In the genomic region with DNA sequence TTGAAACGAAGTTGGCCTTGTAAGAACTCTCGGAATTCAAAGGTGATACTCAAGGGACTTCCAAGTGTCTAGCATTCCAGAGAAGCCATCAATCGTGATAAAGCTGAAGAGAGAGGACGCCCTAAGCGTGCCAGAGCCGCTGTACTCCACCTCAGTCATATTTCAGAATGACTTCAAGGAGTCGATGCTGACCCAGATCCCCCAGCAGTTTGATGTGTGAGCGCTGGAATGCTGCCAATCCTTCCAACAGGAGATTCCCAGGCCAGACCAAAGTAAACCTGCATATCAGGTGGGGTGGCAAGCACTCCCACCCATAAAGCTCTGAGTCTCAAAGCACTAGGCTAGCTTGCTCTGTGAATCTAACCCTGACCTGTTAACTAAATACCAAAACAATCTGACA, we compare ENCODE assay signal across 10 mouse cellular contexts.
DNase-seq lines count a peak whose midpoint lies in the region; ATAC-seq and TF ChIP-seq lines count a peak whose summit lies in the region.
"Had no signal": no experiment of that assay in that cellular context is flagged by ENCODE, and none has a peak within 500 bp of the region (broad histone marks: within the 10 kb centered on the region; RNA-seq: fewer than 3 reads in every experiment).

No protein-coding gene starts in this region.

- H3K9ac ChIP-seq in hindbrain, postnatal 0 days (replicated peaks; ENCODE audit: low read length), result no peak overlapping the region
- H3K9ac ChIP-seq in stomach, postnatal 0 days (ENCODE audit: low read length), result 0 out of 2 replicates have a peak overlapping the region, but pooled peaks have one; percentile 8
- H3K9ac ChIP-seq: forebrain, embryonic 15.5 days; hindbrain, embryonic 15.5 days had no signal

- ATAC-seq in hindbrain, postnatal 0 days, result no peak
- no peak for ATAC-seq in stomach, postnatal 0 days (ENCODE audit: low FRiP score, low TSS enrichment)
- no peak for ATAC-seq in frontal cortex, adult (ENCODE audit: low TSS enrichment)
- ATAC-seq: forebrain, embryonic 15.5 days had no signal

- no peak for TF ChIP-seq CTCF in hindbrain, postnatal 0 days (IDR thresholded peaks at IDR 0.05; ENCODE audit: low read depth)
- TF ChIP-seq CTCF in spleen, adult 2 months (IDR thresholded peaks at IDR 0.05; ENCODE audit: extremely low read depth, insufficient read depth, insufficient read length, insufficient replicate concordance), result no peak
- no peak for TF ChIP-seq CTCF in stomach, postnatal 0 days (IDR thresholded peaks at IDR 0.05; ENCODE audit: low read depth)

- H3K4me2 ChIP-seq in hindbrain, postnatal 0 days (ENCODE audit: low read depth, low read length), result no peak overlapping the region
- H3K4me2 ChIP-seq in stomach, postnatal 0 days (replicated peaks; ENCODE audit: low read depth), result no peak overlapping the region
- H3K4me2 ChIP-seq: forebrain, embryonic 15.5 days; hindbrain, embryonic 15.5 days had no signal

- no peak for DNase-seq in hindbrain, embryonic 10.5 days (ENCODE audit: low spot score)
- DNase-seq in hindbrain, postnatal 0 days (ENCODE audit: low spot score), result no peak
- no peak for DNase-seq in spleen, adult 2 months (ENCODE audit: low read depth in 1 of 2, low spot score in 2 of 2)
- no peak for DNase-seq in spleen, postnatal 14 days (ENCODE audit: low spot score in 2 of 2)
- peak; percentile 66 for DNase-seq in kidney, postnatal 10 days
- DNase-seq in stomach, postnatal 0 days (ENCODE audit: low spot score), result peak; percentile 25
- DNase-seq: spleen, adult 18-20 months had no signal

- peaks cover 43% of the 10 kb centered on the region for H3K4me1 ChIP-seq in hindbrain, embryonic 10.5 days (replicated peaks)
- H3K4me1 ChIP-seq in hindbrain, postnatal 0 days (ENCODE audit: insufficient read depth, low read length), result peaks cover 19% of the 10 kb centered on the region
- H3K4me1 ChIP-seq in spleen, adult 2 months (ENCODE audit: control insufficient read depth, insufficient read depth, insufficient read length), result no peaks in the 10 kb centered on the region; the same call in 1 of the 2 replicates
- peaks cover 5% of the 10 kb centered on the region for H3K4me1 ChIP-seq in stomach, postnatal 0 days (replicated peaks; ENCODE audit: control insufficient read depth, insufficient read depth)

- 0 out of 2 replicates have a peak overlapping the region, but pooled peaks have one; percentile 40 for H3K27ac ChIP-seq in hindbrain, embryonic 10.5 days
- H3K27ac ChIP-seq in hindbrain, postnatal 0 days, result no peak overlapping the region
- H3K27ac ChIP-seq in spleen, adult 2 months (ENCODE audit: insufficient read depth, low read length), result peak overlapping the region; percentile 27; the same call in 1 of the 2 replicates
- no peak overlapping the region for H3K27ac ChIP-seq in stomach, postnatal 0 days (replicated peaks)
- H3K27ac ChIP-seq: forebrain, embryonic 15.5 days; hindbrain, embryonic 15.5 days had no signal

- H3K36me3 ChIP-seq in hindbrain, embryonic 10.5 days, result no peaks in the 10 kb centered on the region; the same call in 1 of the 2 replicates
- no peaks in the 10 kb centered on the region for H3K36me3 ChIP-seq in hindbrain, postnatal 0 days (ENCODE audit: insufficient read depth, low read length)
- no peaks in the 10 kb centered on the region for H3K36me3 ChIP-seq in spleen, adult 2 months (ENCODE audit: control insufficient read depth, insufficient read depth, low read length)
- H3K36me3 ChIP-seq in stomach, postnatal 0 days (ENCODE audit: control insufficient read depth, insufficient read depth, low read length), result no peaks in the 10 kb centered on the region
- H3K36me3 ChIP-seq: forebrain, embryonic 15.5 days; hindbrain, embryonic 15.5 days had no signal

- TF ChIP-seq POLR2A in spleen, adult 2 months (IDR thresholded peaks at IDR 0.05; ENCODE audit: low read depth, low read length), result no peak

- TF ChIP-seq EP300 in stomach, postnatal 0 days (optimal IDR thresholded peaks at IDR 0.05), result no peak

- H3K9me3 ChIP-seq in hindbrain, embryonic 10.5 days, result no peaks in the 10 kb centered on the region
- H3K9me3 ChIP-seq in hindbrain, postnatal 0 days (ENCODE audit: low read length), result no peaks in the 10 kb centered on the region
- no peaks in the 10 kb centered on the region for H3K9me3 ChIP-seq in stomach, postnatal 0 days (ENCODE audit: control insufficient read depth, low read length)
- H3K9me3 ChIP-seq: forebrain, embryonic 15.5 days; hindbrain, embryonic 15.5 days had no signal

- WGBS in hindbrain, embryonic 10.5 days, result 74% methylated on average over 8 of the region's 8 CpGs
- 50% methylated on average over 8 of the region's 8 CpGs for WGBS in hindbrain, postnatal 0 days
- 88% methylated on average over 8 of the region's 8 CpGs for WGBS in spleen, adult 2 months
- 25% methylated on average over 8 of the region's 8 CpGs for WGBS in stomach, postnatal 0 days

- no peak overlapping the region for H3K4me3 ChIP-seq in hindbrain, embryonic 10.5 days
- no peak overlapping the region for H3K4me3 ChIP-seq in hindbrain, postnatal 0 days (ENCODE audit: low read length)
- H3K4me3 ChIP-seq in spleen, adult 2 months (ENCODE audit: extremely low read depth, insufficient read depth, insufficient read length), result no peak overlapping the region
- H3K4me3 ChIP-seq in stomach, postnatal 0 days (ENCODE audit: low read depth, low read length), result no peak overlapping the region
- H3K4me3 ChIP-seq: forebrain, embryonic 15.5 days; hindbrain, embryonic 15.5 days had no signal

- no peaks in the 10 kb centered on the region for H3K27me3 ChIP-seq in hindbrain, embryonic 10.5 days (ENCODE audit: insufficient read depth, poor library complexity, severe bottlenecking)
- no peaks in the 10 kb centered on the region for H3K27me3 ChIP-seq in hindbrain, postnatal 0 days (ENCODE audit: insufficient read depth, low read length)
- H3K27me3 ChIP-seq in spleen, adult 2 months (ENCODE audit: control insufficient read depth, insufficient read depth, low read length), result no peaks in the 10 kb centered on the region
- no peaks in the 10 kb centered on the region for H3K27me3 ChIP-seq in stomach, postnatal 0 days (ENCODE audit: control insufficient read depth, insufficient read depth, low read length)
- H3K27me3 ChIP-seq: forebrain, embryonic 15.5 days; hindbrain, embryonic 15.5 days had no signal

Comparison
In these comparisons a context has a peak if more than half of its experiments do, and no peak if none do; other contexts are left out.
1. H3K27ac ChIP-seq: peak in hindbrain, embryonic 10.5 days (single experiment) and spleen, adult 2 months (single experiment); none in hindbrain, postnatal 0 days (single experiment) and stomach, postnatal 0 days (single experiment).
2. DNase-seq: peak in kidney, postnatal 10 days (single experiment) and stomach, postnatal 0 days (single experiment); none in hindbrain, embryonic 10.5 days (single experiment), hindbrain, postnatal 0 days (single experiment), spleen, adult 2 months (0 of 2) and spleen, postnatal 14 days (0 of 2).